Mouse (Mus musculus): Measurements from ENCODE around the gene Agmat.
"Not testable (repeated sequence)": the region's sequence is repeated elsewhere in the genome, so short reads cannot be mapped to it uniquely, and the experiment has no call there.

Gene Agmat

GRCm38 (mm10) chr4:141736856-141737255, 9.6 kb upstream of the Agmat start:
- no peak for DNase-seq (ENCODE audit: low spot score)

- DNase-seq (ENCODE audit: low spot score): no peak
These were observed 8.5 kb upstream of the Agmat start for GRCm38 (mm10) chr4:141738015-141738414.

- DNase-seq (ENCODE audit: low spot score): no peak
These were observed 4.6 kb upstream of the Agmat start for GRCm38 (mm10) chr4:141741856-141742255.

- no peak for DNase-seq (ENCODE audit: low spot score)
These were observed 4.1 kb upstream of the Agmat start for GRCm38 (mm10) chr4:141742381-141742780.

- no peak for DNase-seq (ENCODE audit: low spot score)
These were observed 3.1 kb downstream of the Agmat start for GRCm38 (mm10) chr4:141749557-141749956.

GRCm38 (mm10) chr4:141750826-141751225, 4.4 kb downstream of the Agmat start:
- no peak for DNase-seq (ENCODE audit: low spot score)

- no peak for DNase-seq (ENCODE audit: low spot score)
These were observed 5.1 kb downstream of the Agmat start for GRCm38 (mm10) chr4:141751419-141752075.

GRCm38 (mm10) chr4:141752076-141752421, 5.6 kb downstream of the Agmat start:
- no peak for DNase-seq (ENCODE audit: low spot score)

- no peak for DNase-seq (ENCODE audit: low spot score)
These were observed 9.0 kb downstream of the Agmat start for GRCm38 (mm10) chr4:141755375-141755930.

GRCm38 (mm10) chr4:141757124-141757523, 10.7 kb downstream of the Agmat start:
- DNase-seq (ENCODE audit: low spot score): no peak

GRCm38 (mm10) chr4:141758874-141759542, 12.5 kb downstream of the Agmat start:
- DNase-seq (ENCODE audit: low spot score): no peak

- DNase-seq (ENCODE audit: low spot score): no peak
These were observed 14.5 kb downstream of the Agmat start for GRCm38 (mm10) chr4:141760942-141761341.

- no peak for DNase-seq (ENCODE audit: low spot score)
These were observed 15.7 kb downstream of the Agmat start for GRCm38 (mm10) chr4:141762102-141762598.

- no peak for DNase-seq (ENCODE audit: low spot score)
These were observed 17.0 kb downstream of the Agmat start for GRCm38 (mm10) chr4:141763476-141763875.

GRCm38 (mm10) chr4:141765008-141765407, 18.5 kb downstream of the Agmat start:
- DNase-seq (ENCODE audit: low spot score): no peak

GRCm38 (mm10) chr4:141766316-141766667, 19.8 kb downstream of the Agmat start:
- no peak for DNase-seq (ENCODE audit: low spot score)

- DNase-seq (ENCODE audit: low spot score): no peak
These were observed 20.3 kb downstream of the Agmat start for GRCm38 (mm10) chr4:141766668-141767352.

GRCm38 (mm10) chr4:141767353-141768036, 21.0 kb downstream of the Agmat start:
- DNase-seq (ENCODE audit: low spot score): no peak

GRCm38 (mm10) chr4:141769501-141770160, 23.2 kb downstream of the Agmat start:
- no peak for DNase-seq (ENCODE audit: low spot score)

- no peak for DNase-seq (ENCODE audit: low spot score)
These were observed 25.4 kb downstream of the Agmat start for GRCm38 (mm10) chr4:141771823-141772222.

- not testable (repeated sequence) for DNase-seq (ENCODE audit: low spot score)
These were observed 26.5 kb downstream of the Agmat start for GRCm38 (mm10) chr4:141773019-141773418.

- DNase-seq (ENCODE audit: low spot score): no peak
These were observed 33.4 kb downstream of the Agmat start for GRCm38 (mm10) chr4:141779828-141780227.

Measured in retina, embryonic 14.5 days (tissue).